Mouse (Mus musculus): ENCODE measurements around the gene Olfr33.

Olfr33 gene

DNA sequence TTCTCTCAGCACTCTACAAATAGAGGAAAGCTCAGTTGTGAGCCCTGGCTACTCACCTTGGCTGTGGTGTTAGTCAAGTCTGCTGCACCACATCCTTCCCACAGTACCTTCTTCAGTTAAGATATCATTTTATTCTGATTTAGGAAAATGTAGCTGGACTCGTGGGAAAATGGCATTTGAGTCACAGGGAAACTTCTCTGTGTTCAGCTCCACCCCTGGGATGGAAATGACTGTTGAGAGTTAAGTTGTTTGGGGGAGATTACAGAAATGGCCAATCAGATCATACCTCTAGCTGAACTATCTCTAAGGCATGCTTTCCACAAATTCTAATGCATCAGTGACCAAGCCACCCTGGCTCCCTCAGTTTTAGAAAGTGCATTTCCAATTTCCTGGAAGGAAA, at the start of gene Olfr33:
Olfr33 (minus strand) TSS at position 101 of the 400 bp plus-strand sequence.
- DNase-seq (ENCODE audit: low read depth in 2 of 2, low spot score in 2 of 2): no peak

DNA sequence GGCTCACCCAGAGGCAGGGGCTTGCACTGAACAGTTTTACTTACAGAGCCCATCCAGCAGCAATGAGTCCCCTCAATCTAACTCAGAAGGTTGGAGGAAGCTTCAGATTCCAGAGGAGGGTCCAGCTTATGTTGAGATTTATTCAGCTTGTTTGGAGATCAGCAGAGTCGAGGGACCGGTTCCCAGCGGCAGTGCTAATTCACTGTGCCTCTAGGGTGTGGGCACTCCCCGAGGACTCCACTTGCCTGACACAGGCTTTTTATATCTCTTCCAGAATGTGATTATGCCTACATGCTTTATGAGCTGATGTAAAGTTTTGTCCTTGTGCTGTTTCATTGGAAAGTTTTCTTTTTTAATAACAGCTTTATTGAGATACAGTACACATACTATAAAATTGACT, 40.4 kb upstream of the Olfr33 start, which contains the start of the genes Olfr560 and Olfr78:
Olfr560 (minus strand) TSS at position 101 of the 400 bp plus-strand sequence.
Olfr78 (minus strand) TSS at position 206 of the 400 bp plus-strand sequence.
- DNase-seq (ENCODE audit: low read depth in 2 of 2, low spot score in 2 of 2): no peak

DNA sequence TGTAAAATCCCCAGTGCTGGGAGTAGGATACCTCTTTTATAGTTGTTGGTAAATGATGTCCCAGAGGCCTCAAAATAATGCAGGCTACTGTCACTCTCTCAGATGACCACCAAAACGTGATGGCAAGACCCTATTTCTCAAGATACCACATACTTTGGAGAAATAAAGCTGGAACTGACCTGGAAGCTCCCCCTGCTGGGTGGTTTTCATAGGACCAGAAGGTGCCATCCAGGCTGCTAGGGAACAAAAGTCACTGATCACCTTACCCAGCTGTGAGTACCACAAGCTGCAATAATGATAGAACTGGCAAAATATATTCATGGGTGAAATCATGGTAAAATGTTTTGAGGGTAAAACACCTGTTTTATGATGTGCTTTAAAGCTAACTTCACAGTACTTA, 33.2 kb upstream of the Olfr33 start:
- no peak for DNase-seq (ENCODE audit: low read depth in 2 of 2, low spot score in 2 of 2)

DNA sequence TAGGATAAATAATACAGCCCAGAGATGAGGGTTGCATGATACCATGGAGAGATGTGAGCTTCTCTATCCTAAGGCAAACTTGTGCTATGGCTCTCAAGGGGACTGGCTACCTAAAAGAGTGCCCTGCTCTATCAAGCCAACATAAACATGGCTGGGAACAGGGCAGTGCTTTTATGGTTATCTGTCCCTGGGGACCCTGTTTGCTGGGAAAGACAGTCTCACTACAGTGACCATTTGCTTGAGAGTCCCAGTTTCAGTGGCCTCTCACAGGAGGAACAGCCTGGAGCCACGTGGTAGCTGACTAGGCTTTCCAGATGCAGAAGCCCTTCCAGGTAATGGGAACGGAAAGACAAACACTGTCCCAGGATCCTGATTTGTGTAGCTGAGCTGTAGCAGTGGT, 18.8 kb upstream of the Olfr33 start:
- DNase-seq (ENCODE audit: low read depth in 2 of 2, low spot score in 2 of 2): no peak

DNA sequence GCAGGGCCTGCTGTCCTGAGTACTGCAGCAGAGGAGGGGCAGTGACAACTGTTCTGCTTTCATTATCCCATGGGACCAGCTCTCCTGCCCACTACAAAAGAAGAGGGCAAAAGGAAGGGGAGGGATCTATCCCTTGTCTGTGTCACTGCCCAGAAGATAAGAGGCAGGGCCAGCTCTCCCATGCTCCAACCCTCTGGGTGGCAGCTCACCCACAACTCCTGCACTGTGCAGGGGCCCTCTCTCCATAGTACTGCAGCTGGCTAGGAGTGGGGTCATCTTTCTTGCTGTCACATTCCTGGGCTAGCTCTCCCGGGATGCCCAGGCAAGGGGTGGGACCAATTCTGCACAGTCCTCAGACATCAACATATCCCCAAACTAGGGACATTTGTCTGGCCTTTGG, 14.9 kb upstream of the Olfr33 start:
- no peak for DNase-seq (ENCODE audit: low read depth in 2 of 2, low spot score in 2 of 2)

DNA sequence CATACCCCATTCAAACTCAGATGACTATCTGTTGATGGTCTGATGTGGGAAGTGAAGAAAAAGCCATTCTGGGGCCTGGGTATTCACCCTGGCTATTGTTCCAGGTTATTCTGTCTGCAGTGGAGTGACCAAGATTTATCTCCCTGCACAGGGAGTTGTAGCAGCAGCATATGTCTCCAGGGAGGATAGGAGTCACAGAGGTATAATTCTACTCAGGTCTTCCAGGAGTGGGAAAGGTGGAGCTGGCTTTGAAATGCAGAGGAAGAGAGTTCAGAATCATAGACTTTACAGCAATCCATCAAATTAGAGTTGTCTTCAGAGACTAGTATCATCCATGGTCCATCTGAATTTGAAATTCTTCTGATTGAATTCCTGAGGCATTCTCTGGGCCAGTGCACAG, 8.5 kb upstream of the Olfr33 start, which contains the start of gene Olfr559:
Olfr559 (minus strand) TSS at position 101 of the 400 bp plus-strand sequence.
- DNase-seq (ENCODE audit: low read depth in 2 of 2, low spot score in 2 of 2): no peak

DNA sequence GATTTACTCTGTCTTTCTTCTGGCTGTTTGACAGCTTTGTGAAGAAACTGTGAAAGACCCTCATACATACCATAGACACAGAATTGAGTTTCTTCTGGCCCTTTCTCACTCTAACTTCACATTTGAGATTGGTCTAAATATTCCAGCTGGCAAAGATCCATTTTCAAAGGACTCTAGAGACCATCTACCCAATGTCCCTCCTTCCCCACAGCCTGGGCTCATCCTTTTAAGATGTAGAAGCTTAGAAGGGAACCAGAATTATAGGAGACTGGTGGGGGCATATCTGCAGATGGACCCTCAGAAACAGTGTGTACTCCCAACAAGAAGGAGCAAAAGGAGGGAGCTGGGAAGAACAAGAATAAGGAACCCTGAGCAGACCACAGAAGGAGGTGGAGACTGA, 17.0 kb downstream of the Olfr33 start, which contains the start of gene Olfr558:
Olfr558 (plus strand) TSS at position 301 of the 400 bp plus-strand sequence.
- no peak for DNase-seq (ENCODE audit: low read depth in 2 of 2, low spot score in 2 of 2)

DNA sequence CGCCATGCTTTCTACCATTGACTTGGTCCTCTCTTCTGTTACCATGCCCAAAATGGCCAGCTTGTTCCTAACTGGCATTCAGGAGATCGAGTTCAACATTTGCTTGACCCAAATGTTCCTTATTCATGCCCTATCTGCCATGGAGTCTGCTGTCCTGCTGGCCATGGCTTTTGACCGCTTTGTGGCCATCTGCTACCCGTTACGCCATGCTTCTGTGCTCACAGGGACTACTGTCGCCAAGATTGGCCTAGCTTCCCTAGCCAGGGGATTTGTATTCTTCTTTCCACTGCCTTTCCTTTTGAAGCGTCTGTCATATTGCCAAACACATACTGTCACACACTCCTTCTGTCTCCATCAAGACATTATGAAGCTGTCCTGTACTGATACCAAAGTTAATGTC, 20.4 kb downstream of the Olfr33 start:
- no peak for DNase-seq (ENCODE audit: low read depth in 2 of 2, low spot score in 2 of 2)

DNA sequence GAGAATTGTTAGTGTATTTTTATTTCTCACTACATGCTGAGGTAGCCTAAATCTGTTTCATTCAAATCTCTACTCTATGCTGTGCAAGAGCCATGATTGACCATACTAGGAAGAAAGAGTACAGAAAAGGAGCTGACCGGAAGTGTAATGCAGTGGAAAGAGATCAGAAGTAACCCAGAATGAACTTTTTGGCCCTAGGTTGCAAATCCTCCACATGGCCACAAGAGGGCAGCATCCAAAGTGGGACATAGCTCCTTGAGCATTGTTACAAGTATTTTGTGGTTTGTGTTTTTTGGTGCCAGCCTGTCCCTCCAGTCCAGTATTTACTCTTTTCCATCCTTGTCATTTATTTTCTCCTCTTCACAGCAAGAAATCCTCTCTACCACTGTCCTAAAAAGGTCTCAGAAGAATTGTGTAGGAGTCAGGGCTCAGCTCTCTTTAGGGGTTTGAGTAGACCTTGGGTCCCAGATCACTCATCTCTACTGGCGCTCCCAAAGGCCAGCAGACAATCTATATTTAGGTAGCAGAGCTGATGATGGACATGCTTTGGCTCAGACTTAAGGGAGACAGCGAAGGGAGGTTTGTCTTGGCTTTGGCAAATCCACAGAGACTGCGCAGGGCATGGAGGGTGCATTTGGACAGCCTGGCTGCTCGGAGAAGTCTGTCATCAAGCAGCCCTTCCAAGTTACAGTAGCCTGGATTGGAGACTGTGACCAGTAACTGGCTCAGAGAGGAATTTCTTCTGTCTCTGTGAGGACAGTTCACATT, 23.3 kb downstream of the Olfr33 start, which contains the start of gene Olfr557:
Olfr557 (plus strand) TSS at position 553 of the 768 bp plus-strand sequence.
- peak; percentile 8 to 37 for DNase-seq (ENCODE audit: low read depth in 2 of 2, low spot score in 2 of 2)

DNA sequence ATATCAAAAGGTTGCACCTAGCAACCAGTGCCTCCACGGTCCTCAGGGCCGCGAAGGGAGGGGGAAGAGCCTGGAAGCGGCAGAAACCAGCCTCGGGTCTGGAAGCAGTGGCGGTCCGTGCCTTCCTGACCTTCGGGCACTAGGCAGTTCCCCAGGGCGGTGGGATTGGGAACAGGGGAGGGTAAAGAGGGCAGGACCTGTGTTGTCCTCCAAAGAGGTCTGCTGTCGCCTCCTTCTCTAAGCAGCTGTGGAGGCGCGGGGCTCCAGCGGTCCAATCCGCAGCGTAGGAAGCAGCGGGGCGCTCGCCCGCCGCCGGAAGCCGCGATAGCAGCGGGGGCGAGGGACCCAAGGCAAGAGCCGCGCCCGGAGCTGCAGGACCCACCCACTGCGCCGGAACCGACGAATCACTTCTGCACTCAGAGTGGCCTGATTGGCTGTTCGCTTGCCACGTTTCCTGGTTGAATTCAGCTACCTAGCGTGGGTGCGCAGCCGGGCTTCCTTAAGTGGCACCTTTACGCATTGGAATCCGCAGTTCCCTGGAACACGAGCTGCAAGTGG, 31.8 kb downstream of the Olfr33 start, which contains the start of gene Trim68:
Trim68 (minus strand) TSS at position 384 of the 558 bp plus-strand sequence.
- DNase-seq (ENCODE audit: low read depth in 2 of 2, low spot score in 2 of 2): peak; percentile 86 to 88

DNA sequence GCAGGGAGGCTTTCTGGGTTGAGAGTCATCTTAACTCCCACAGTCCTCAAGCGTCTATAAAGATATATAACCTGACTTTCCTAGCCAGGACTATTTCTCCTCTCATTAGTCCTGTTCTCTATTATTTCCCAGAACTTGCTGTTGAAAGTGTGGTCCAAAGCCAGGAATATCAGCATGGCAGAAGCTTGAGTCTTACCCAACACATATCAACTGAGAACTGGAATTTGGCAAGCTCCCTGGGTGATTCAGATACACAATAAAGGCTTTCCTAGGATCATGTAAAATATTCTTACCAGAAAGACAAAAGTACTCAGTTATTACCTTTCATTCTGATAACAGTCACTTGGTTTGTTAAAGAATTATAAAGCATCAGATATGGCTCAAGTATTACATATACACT, 37.0 kb downstream of the Olfr33 start:
- DNase-seq (ENCODE audit: low read depth in 2 of 2, low spot score in 2 of 2): no peak

DNA sequence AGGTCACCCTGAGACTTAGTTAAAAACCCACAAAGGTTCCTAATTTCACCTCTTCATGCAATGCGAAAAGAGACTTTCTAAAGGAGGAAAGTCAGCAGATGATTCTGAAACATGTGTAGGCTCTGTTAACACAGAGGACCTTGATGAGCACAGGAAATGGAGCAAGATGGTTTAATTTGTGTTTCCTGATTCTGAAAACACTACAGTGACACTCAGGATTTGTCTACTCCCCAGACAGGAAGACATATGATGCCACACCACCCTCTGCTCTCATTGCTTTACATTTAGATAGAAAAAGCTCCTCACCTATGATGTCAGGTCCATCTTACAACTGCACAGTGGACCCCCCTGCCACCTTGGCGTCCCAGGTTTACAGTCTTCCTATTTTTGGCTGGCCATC, 42.6 kb downstream of the Olfr33 start:
- DNase-seq (ENCODE audit: low read depth in 2 of 2, low spot score in 2 of 2): no peak

DNA sequence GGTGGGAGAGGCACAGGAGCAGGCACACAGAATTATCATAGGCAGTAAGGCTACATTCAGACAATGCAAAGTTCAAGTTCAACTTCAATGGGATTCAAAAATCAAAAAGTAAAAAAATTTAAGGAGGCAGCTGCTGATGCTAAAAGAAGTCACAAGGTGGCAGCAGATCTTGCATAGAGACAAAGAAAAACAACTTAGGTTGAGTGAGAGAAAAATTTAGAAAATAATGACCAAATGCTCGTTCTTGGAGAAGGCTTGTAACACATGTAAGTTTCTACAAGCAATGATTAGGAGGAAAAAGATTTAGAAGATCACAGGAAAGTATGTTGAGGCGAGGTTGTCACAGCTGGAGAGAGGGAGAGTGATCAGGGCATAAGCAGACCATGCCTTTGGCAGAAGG, 53.5 kb downstream of the Olfr33 start:
- no peak for DNase-seq (ENCODE audit: low read depth in 2 of 2, low spot score in 2 of 2)

DNA sequence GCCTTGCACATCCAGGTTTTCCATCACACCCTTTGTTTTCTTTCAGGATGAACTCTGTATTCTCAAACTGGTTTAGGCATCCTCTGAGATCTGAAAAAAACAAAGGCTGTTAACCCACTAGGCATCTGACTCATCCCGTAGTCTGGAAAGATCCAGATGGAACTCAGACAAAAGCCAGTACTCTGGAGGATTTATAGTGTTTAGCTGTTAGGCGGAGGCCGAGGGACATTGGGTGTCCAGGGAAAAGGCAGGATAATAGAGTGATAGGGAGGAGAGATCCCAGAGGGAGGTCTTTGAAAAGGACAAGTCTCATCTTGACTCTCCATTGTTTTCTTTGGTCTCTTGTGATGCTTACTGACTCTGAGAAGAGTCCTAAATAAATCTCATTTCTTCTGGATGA, 54.3 kb downstream of the Olfr33 start, which contains the start of gene Olfr556:
Olfr556 (plus strand) TSS at position 301 of the 400 bp plus-strand sequence.
- DNase-seq (ENCODE audit: low read depth in 2 of 2, low spot score in 2 of 2): no peak

Measured in CD8-positive naive resting alpha-beta T cell, adult 2 months (primary cell).